Mouse (Mus musculus): ENCODE data around the gene Olfr836.
"Not testable (repeated sequence)": the region's sequence is repeated elsewhere in the genome, so short reads cannot be mapped to it uniquely, and the experiment has no call there.

Gene Olfr836

DNA sequence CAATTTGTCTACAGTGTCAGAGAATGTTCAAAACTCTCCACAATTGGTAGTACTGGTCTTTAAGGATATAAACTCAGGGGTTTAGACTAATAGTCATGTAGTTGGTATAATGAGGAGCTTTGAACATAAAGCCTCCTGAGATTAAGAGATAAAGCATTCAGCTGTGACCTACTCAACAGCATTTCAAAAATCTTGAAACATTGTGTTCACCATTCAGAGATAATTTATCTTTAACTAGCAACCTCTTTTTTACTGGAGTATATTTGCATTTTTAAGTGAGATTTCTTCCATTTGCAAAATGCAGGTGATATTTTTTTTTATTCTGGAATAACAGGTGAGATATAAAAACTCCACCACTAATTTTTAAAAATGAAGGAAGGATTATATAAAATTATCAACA is at the start of gene Olfr836:
Gene Olfr836 (plus strand): TSS at position 301 of the 400 bp plus-strand sequence.
- DNase-seq (ENCODE audit: low read depth, low spot score): no peak

DNA sequence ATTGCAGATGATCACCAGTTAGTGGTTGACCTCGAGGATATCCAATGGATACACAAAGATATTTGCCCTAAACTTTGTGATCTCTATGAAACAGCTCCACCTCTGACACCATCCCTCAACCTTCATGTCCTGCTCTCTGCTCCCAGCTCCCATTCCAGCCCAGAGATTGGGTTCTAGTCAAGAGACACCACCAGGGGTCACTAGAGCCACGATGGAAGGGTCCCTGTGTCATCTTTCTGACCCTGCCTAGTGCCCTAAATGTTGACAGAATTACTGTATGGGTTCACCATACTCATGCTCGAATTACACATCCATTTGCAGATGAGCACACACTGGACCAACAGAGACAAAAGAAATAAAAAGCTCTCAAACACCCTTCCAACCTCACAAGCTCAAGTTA is 35.2 kb upstream of the Olfr836 start:
- no peak for DNase-seq (ENCODE audit: low read depth, low spot score)

DNA sequence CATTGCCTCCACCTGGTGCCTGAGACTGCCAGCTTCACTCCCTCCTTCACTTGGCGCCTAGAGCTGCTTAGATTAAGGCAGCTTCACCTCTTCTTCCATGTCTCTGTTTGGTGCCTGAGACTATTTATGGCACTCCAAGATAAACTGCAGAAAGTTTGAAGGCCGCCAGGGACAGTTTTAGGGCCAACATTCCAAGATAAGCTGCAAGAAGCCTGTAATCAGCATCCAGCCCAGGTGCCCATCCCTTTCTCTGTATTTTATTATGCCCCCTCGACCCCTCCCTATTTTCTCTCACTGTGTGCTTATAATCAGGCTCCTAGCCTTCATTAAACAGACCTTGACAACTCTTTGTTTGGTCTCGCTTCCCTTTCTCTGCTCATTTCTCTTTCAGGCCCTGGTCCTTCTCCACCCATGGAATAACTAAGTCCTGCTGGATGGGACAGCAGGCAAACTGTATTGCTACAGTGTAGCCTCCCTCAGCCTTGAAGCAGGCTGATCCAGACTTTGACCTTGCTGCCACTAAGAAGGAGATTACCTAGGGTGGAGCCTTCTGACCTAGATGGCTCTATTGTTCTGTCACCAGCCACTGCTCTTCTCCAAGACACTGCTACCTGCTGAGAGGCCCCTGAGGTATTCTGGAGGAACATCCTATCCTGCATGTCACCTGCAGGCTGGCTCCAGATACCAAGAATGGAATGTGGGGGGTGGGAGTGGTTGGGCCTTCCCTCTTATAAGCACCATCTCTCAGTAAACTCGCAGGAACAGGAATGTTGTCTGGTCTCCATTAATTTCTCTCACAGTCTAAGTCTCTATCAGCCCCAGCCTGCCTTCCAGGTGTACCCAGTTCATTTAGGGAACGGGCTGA is 27.1 kb upstream of the Olfr836 start:
- DNase-seq (ENCODE audit: low read depth, low spot score): not testable (repeated sequence)

GRCm38 (mm10) chr9:19097286-19097685 is 22.9 kb upstream of the Olfr836 start:
- DNase-seq (ENCODE audit: low read depth, low spot score): no peak

DNA sequence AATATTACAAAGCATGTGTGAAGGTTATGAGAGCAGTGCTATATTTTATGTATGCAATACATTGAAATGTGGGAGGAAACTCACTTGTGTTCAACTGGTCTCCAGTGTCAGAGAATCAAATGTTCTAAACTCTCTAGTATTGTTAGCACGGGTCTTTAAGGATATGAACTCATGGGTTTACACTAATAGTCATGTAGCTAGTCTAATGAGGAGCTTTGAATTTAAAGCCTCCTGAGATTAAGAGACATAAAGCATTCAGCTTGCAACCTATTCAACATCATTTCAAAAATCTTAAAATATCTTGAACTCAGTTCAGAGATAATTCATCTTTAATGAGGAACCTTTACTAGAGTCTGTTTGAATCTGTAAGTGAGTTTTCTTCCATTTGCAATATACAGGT is 15.8 kb downstream of the Olfr836 start, which contains the start of gene Olfr837:
Gene Olfr837 (plus strand): TSS at position 301 of the 400 bp plus-strand sequence.
- DNase-seq (ENCODE audit: low read depth, low spot score): no peak

Data from CD4-positive, CD25-positive, alpha-beta regulatory T cell, adult 2 months (primary cell).